16 mouse cellular contexts compared by ENCODE assay signal in genomic region chr7:45211070-45211469, GRCm38 (mm10). TPM values are rescaled to one million over a fixed set of nuclear protein-coding genes. Genes with fewer than 3 reads are reported as not detected.
DNase-seq lines count a peak whose midpoint lies in the region; ATAC-seq lines count a peak whose summit lies in the region.
"Had no signal": no experiment of that assay in that cellular context is flagged by ENCODE, and none has a peak within 500 bp of the region (broad histone marks: within the 10 kb centered on the region; RNA-seq: fewer than 3 reads in every experiment).

No protein-coding gene starts in this region.

- 0 out of 2 replicates have a peak overlapping the region, but pooled peaks have one; percentile 45 for H3K4me3 ChIP-seq in heart, embryonic 10.5 days
- peak overlapping the region; percentile 35; the same call in 1 of the 2 replicates for H3K4me3 ChIP-seq in liver, embryonic 11.5 days (ENCODE audit: low read depth, low read length)
- H3K4me3 ChIP-seq in neural tube, embryonic 15.5 days (replicated peaks) = peak overlapping the region; percentile 16; the same call in 1 of the 2 replicates

- H3K27me3 ChIP-seq in heart, embryonic 10.5 days (ENCODE audit: insufficient read depth, poor library complexity, severe bottlenecking) = peaks cover 35% of the 10 kb centered on the region
- H3K27me3 ChIP-seq in liver, embryonic 11.5 days (replicated peaks; ENCODE audit: control insufficient read depth, insufficient read depth, low read length) = peaks cover 28% of the 10 kb centered on the region
- peaks cover 29% of the 10 kb centered on the region for H3K27me3 ChIP-seq in neural tube, embryonic 15.5 days (replicated peaks)

- no peaks in the 10 kb centered on the region for H3K36me3 ChIP-seq in heart, embryonic 10.5 days
- H3K36me3 ChIP-seq in liver, embryonic 11.5 days (ENCODE audit: control insufficient read depth, insufficient read depth, low read length) = no peaks in the 10 kb centered on the region
- no peaks in the 10 kb centered on the region for H3K36me3 ChIP-seq in neural tube, embryonic 15.5 days

- no peak for DNase-seq in heart, embryonic 10.5 days (ENCODE audit: low spot score)
- no peak for DNase-seq in heart, postnatal 14 days
- DNase-seq in liver, embryonic 11.5 days (ENCODE audit: low spot score) = no peak
- DNase-seq in liver = no peak
- DNase-seq in left cerebral cortex, adult 11 months (ENCODE audit: low spot score) = no peak
- no peak for DNase-seq in frontal cortex, postnatal 14 days (ENCODE audit: low spot score in 2 of 2)
- DNase-seq: adrenal gland, adult 8-10 months; gastrocnemius, postnatal 10 days; kidney, postnatal 14 days; lung, adult 18-20 months had no signal

- no peak for ATAC-seq in liver, embryonic 11.5 days (replicated peaks; ENCODE audit: low FRiP score)
- ATAC-seq in erythroid progenitor cell, adult 5-6 weeks (replicated peaks; ENCODE audit: low FRiP score, poor library complexity, severe bottlenecking) = 0 out of 2 replicates have a peak, but pooled peaks have one; percentile 3
- no peak for ATAC-seq in neural tube, embryonic 15.5 days (ENCODE audit: low FRiP score)

- no peak overlapping the region for H3K27ac ChIP-seq in heart, embryonic 10.5 days
- no peak overlapping the region for H3K27ac ChIP-seq in liver, embryonic 11.5 days (ENCODE audit: low read depth, low read length)
- H3K27ac ChIP-seq in neural tube, embryonic 15.5 days (replicated peaks) = no peak overlapping the region

- H3K4me2 ChIP-seq in liver, embryonic 11.5 days = peak overlapping the region; percentile 61
- H3K4me2 ChIP-seq in neural tube, embryonic 15.5 days = peak overlapping the region; percentile 44

- WGBS in heart, embryonic 10.5 days = 33% methylated on average over 10 of the region's 10 CpGs
- WGBS in liver, embryonic 11.5 days = 29% methylated on average over 10 of the region's 10 CpGs
- 76% methylated on average over 10 of the region's 10 CpGs for WGBS in neural tube, embryonic 15.5 days

- H3K4me1 ChIP-seq in heart, embryonic 10.5 days = peaks cover 20% of the 10 kb centered on the region
- H3K4me1 ChIP-seq in liver, embryonic 11.5 days (replicated peaks; ENCODE audit: control insufficient read depth, insufficient read depth, low read length) = peaks cover 14% of the 10 kb centered on the region
- peaks cover 13% of the 10 kb centered on the region for H3K4me1 ChIP-seq in neural tube, embryonic 15.5 days

- no peak overlapping the region for H3K9ac ChIP-seq in liver, embryonic 11.5 days (ENCODE audit: low read depth, low read length)
- no peak overlapping the region for H3K9ac ChIP-seq in neural tube, embryonic 15.5 days (replicated peaks)

- H3K9me3 ChIP-seq in heart, embryonic 10.5 days = no peaks in the 10 kb centered on the region
- H3K9me3 ChIP-seq in liver, embryonic 11.5 days (ENCODE audit: control insufficient read depth, low read length) = no peaks in the 10 kb centered on the region
- H3K9me3 ChIP-seq in neural tube, embryonic 15.5 days (replicated peaks) = 0 out of 2 replicates have a peak, but pooled peaks cover 2% of the 10 kb centered on the region

- intact Hi-C loops in heart, postnatal 14 days (cut with DNase I) = no loop called here

RNA-seq across cellular contexts. Expression of gene Dkkl1, which starts 0.9 kb away (rescaled TPM):
- 1.2 and 1.9 TPM in 2 replicates for polyA plus RNA-seq in heart, embryonic 10.5 days (2016; fragmentation: Nextera tagmentation; extraction: Ambion mirVana)
- total RNA-seq in heart, postnatal 14 days (2021) = not detected
- 2.8 TPM in 2 replicates for polyA plus RNA-seq in liver, embryonic 11.5 days (2014; fragmentation: Nextera tagmentation; extraction: Ambion mirVana)
- 6.3 and 8.6 TPM in 2 replicates for total RNA-seq in erythroid progenitor cell, adult 5-6 weeks (2015; ENCODE audit: low replicate concordance)
- 0.77 TPM in 1 of 2 replicates, not detected in the other for total RNA-seq in erythroid progenitor cell, adult 5-6 weeks (2017; ENCODE audit: low replicate concordance)
- polyA plus RNA-seq in neural tube, embryonic 15.5 days (2015; fragmentation: Nextera tagmentation; extraction: Ambion mirVana) = 15.6 and 17.7 TPM in 2 replicates
- total RNA-seq: adrenal gland, adult 8-10 months; gastrocnemius, postnatal 10 days had no signal

RNA-seq across cellular contexts. Expression of gene Tead2, which starts 4.5 kb away (rescaled TPM):
- 161 and 210 TPM in 2 replicates for polyA plus RNA-seq in heart, embryonic 10.5 days (2016; fragmentation: Nextera tagmentation; extraction: Ambion mirVana)
- 10 to 100 TPM; 10.1 to 14.4 TPM for total RNA-seq in heart, postnatal 14 days (2021)
- polyA plus RNA-seq in liver, embryonic 11.5 days (2014; fragmentation: Nextera tagmentation; extraction: Ambion mirVana) = 69.3 and 75.9 TPM in 2 replicates
- not detected in 2 replicates for total RNA-seq in erythroid progenitor cell, adult 5-6 weeks (2015; ENCODE audit: low replicate concordance)
- not detected in 2 replicates for total RNA-seq in erythroid progenitor cell, adult 5-6 weeks (2017; ENCODE audit: low replicate concordance)
- 28.9 and 44.5 TPM in 2 replicates for polyA plus RNA-seq in neural tube, embryonic 15.5 days (2015; fragmentation: Nextera tagmentation; extraction: Ambion mirVana)
- total RNA-seq: megakaryocyte, adult 5-6 weeks had no signal

RNA-seq across cellular contexts. Expression of gene Ccdc155, which starts 6.4 kb away (rescaled TPM):
- 0.69 and 0.88 TPM in 2 replicates for polyA plus RNA-seq in heart, embryonic 10.5 days (2016; fragmentation: Nextera tagmentation; extraction: Ambion mirVana)
- not detected for total RNA-seq in heart, postnatal 14 days (2021)
- 0.17 and 0.53 TPM in 2 replicates for polyA plus RNA-seq in liver, embryonic 11.5 days (2014; fragmentation: Nextera tagmentation; extraction: Ambion mirVana)
- not detected in 2 replicates for total RNA-seq in erythroid progenitor cell, adult 5-6 weeks (2015; ENCODE audit: low replicate concordance)
- not detected in 2 replicates for total RNA-seq in erythroid progenitor cell, adult 5-6 weeks (2017; ENCODE audit: low replicate concordance)
- 0.36 and 0.60 TPM in 2 replicates for polyA plus RNA-seq in neural tube, embryonic 15.5 days (2015; fragmentation: Nextera tagmentation; extraction: Ambion mirVana)
- total RNA-seq: megakaryocyte, adult 5-6 weeks had no signal
- polyA plus RNA-seq: C2C12 had no signal

RNA-seq across cellular contexts. Expression of gene Cd37, which starts 27.8 kb away (rescaled TPM):
- polyA plus RNA-seq in heart, embryonic 10.5 days (2016; fragmentation: Nextera tagmentation; extraction: Ambion mirVana) = 1.5 and 2.3 TPM in 2 replicates
- total RNA-seq in heart, postnatal 14 days (2021) = 1 to 10 TPM; 3.8 to 5.5 TPM
- 14.4 and 19.5 TPM in 2 replicates for polyA plus RNA-seq in liver, embryonic 11.5 days (2014; fragmentation: Nextera tagmentation; extraction: Ambion mirVana)
- total RNA-seq in erythroid progenitor cell, adult 5-6 weeks (2015; ENCODE audit: low replicate concordance) = 82.2 and 86.1 TPM in 2 replicates
- 21.1 and 54.8 TPM in 2 replicates for total RNA-seq in erythroid progenitor cell, adult 5-6 weeks (2017; ENCODE audit: low replicate concordance)
- 1.7 and 12.4 TPM in 2 replicates for polyA plus RNA-seq in neural tube, embryonic 15.5 days (2015; fragmentation: Nextera tagmentation; extraction: Ambion mirVana)

RNA-seq across cellular contexts. Expression of gene Slc6a16, which starts 29.8 kb away (rescaled TPM):
- 0.50 and 0.83 TPM in 2 replicates for polyA plus RNA-seq in heart, embryonic 10.5 days (2016; fragmentation: Nextera tagmentation; extraction: Ambion mirVana)
- not detected for total RNA-seq in heart, postnatal 14 days (2021)
- polyA plus RNA-seq in liver, embryonic 11.5 days (2014; fragmentation: Nextera tagmentation; extraction: Ambion mirVana) = 0.19 TPM in 1 of 2 replicates, not detected in the other
- total RNA-seq in erythroid progenitor cell, adult 5-6 weeks (2015; ENCODE audit: low replicate concordance) = not detected in 2 replicates
- not detected in 2 replicates for total RNA-seq in erythroid progenitor cell, adult 5-6 weeks (2017; ENCODE audit: low replicate concordance)
- polyA plus RNA-seq in neural tube, embryonic 15.5 days (2015; fragmentation: Nextera tagmentation; extraction: Ambion mirVana) = 0.67 and 0.78 TPM in 2 replicates
- total RNA-seq: gastrocnemius, postnatal 10 days; megakaryocyte, adult 5-6 weeks had no signal
- polyA plus RNA-seq: C2C12; forebrain, embryonic 11.5 days; spleen, adult 2 months had no signal
